In genomic region chr7:121563526-121563925, GRCm38 (mm10) we compare ENCODE assay signal across 9 mouse cellular contexts.
DNase-seq lines count a peak whose midpoint lies in the region; ATAC-seq and TF ChIP-seq lines count a peak whose summit lies in the region.
"Had no signal": no experiment of that assay in that cellular context is flagged by ENCODE, and none has a peak within 500 bp of the region (broad histone marks: within the 10 kb centered on the region; RNA-seq: fewer than 3 reads in every experiment).

No protein-coding gene starts in this region.

- no peak for TF ChIP-seq POLR2A in MEL (IDR thresholded peaks at IDR 0.05; ENCODE audit: control insufficient read depth in 1 of 2, insufficient read depth in 1 of 2, low read depth in 1 of 2, low read length in 2 of 2, poor library complexity in 1 of 2)

- peak; percentile 77 for TF ChIP-seq CTCF in intestine, postnatal 0 days (IDR thresholded peaks at IDR 0.05; ENCODE audit: low read depth)
- TF ChIP-seq CTCF in MEL (IDR thresholded peaks at IDR 0.05 in 2 of 3, conservative IDR thresholded peaks at IDR 0.05 in 1 of 3; ENCODE audit: control insufficient read depth in 1 of 3, insufficient read depth in 1 of 3, low read depth in 2 of 3, low read length in 3 of 3, poor library complexity in 1 of 3, severe bottlenecking in 1 of 3) = peak; percentile 29 to 68 (median 55)

- H3K4me1 ChIP-seq in intestine, postnatal 0 days (replicated peaks; ENCODE audit: control insufficient read depth, insufficient read depth, low read length) = no peaks in the 10 kb centered on the region
- H3K4me1 ChIP-seq in intestine, embryonic 15.5 days (replicated peaks) = no peaks in the 10 kb centered on the region
- no peaks in the 10 kb centered on the region for H3K4me1 ChIP-seq in MEL (ENCODE audit: control insufficient read depth in 1 of 2, insufficient read depth in 2 of 2, low read length in 2 of 2)
- no peaks in the 10 kb centered on the region for H3K4me1 ChIP-seq in embryonic facial prominence, embryonic 10.5 days
- no peaks in the 10 kb centered on the region for H3K4me1 ChIP-seq in neural tube, embryonic 15.5 days
- H3K4me1 ChIP-seq: lung, embryonic 15.5 days had no signal

- no peak overlapping the region for H3K9ac ChIP-seq in intestine, postnatal 0 days (ENCODE audit: low read depth, low read length)
- no peak overlapping the region for H3K9ac ChIP-seq in intestine, embryonic 15.5 days
- H3K9ac ChIP-seq in MEL (ENCODE audit: control insufficient read depth, low read depth, low read length, poor library complexity, severe bottlenecking) = no peak overlapping the region
- H3K9ac ChIP-seq in neural tube, embryonic 15.5 days (replicated peaks) = no peak overlapping the region
- H3K9ac ChIP-seq: lung, embryonic 15.5 days had no signal

- TF ChIP-seq EP300 in MEL (IDR thresholded peaks at IDR 0.05; ENCODE audit: low read depth in 1 of 2, low read length in 2 of 2) = no peak

- no peaks in the 10 kb centered on the region for H3K36me3 ChIP-seq in intestine, postnatal 0 days (ENCODE audit: control insufficient read depth, insufficient read depth)
- no peaks in the 10 kb centered on the region for H3K36me3 ChIP-seq in intestine, embryonic 15.5 days
- no peaks in the 10 kb centered on the region for H3K36me3 ChIP-seq in MEL (ENCODE audit: control insufficient read depth in 1 of 2, insufficient read depth in 2 of 2, low read length in 2 of 2)
- no peaks in the 10 kb centered on the region for H3K36me3 ChIP-seq in embryonic facial prominence, embryonic 10.5 days (replicated peaks)
- H3K36me3 ChIP-seq in neural tube, embryonic 15.5 days = no peaks in the 10 kb centered on the region
- H3K36me3 ChIP-seq: lung, embryonic 15.5 days had no signal

- no peaks in the 10 kb centered on the region for H3K79me2 ChIP-seq in MEL (ENCODE audit: control insufficient read depth, insufficient read depth, low read length, poor library complexity)

- peak; percentile 25 to 36 for DNase-seq in B cell, adult 2 months
- peak; percentile 27 for DNase-seq in MEL (ENCODE audit: low read depth, low spot score)
- peak; percentile 34 for DNase-seq in embryonic facial prominence, embryonic 10.5 days (ENCODE audit: low spot score)
- peak; percentile 19 for DNase-seq in layer of hippocampus, adult 9-11 months
- DNase-seq in ovary, adult 18-20 months (ENCODE audit: low spot score) = no peak

- no peak for ATAC-seq in intestine, postnatal 0 days
- no peak for ATAC-seq in intestine, embryonic 15.5 days
- ATAC-seq in neural tube, embryonic 15.5 days (ENCODE audit: low FRiP score) = no peak

- H3K27ac ChIP-seq in intestine, postnatal 0 days (ENCODE audit: low read depth, low read length) = no peak overlapping the region
- H3K27ac ChIP-seq in intestine, embryonic 15.5 days = no peak overlapping the region
- no peak overlapping the region for H3K27ac ChIP-seq in MEL (ENCODE audit: control insufficient read depth, low read depth, low read length)
- no peak overlapping the region for H3K27ac ChIP-seq in embryonic facial prominence, embryonic 10.5 days (replicated peaks)
- H3K27ac ChIP-seq in neural tube, embryonic 15.5 days (replicated peaks) = no peak overlapping the region
- H3K27ac ChIP-seq: lung, embryonic 15.5 days had no signal

- no peaks in the 10 kb centered on the region for H3K27me3 ChIP-seq in intestine, postnatal 0 days (replicated peaks; ENCODE audit: control insufficient read depth, insufficient read depth, low read length)
- H3K27me3 ChIP-seq in intestine, embryonic 15.5 days (replicated peaks) = no peaks in the 10 kb centered on the region
- H3K27me3 ChIP-seq in MEL (ENCODE audit: control insufficient read depth in 1 of 2, insufficient read depth in 2 of 2, low read length in 2 of 2) = no peaks in the 10 kb centered on the region
- no peaks in the 10 kb centered on the region for H3K27me3 ChIP-seq in embryonic facial prominence, embryonic 10.5 days (replicated peaks; ENCODE audit: low read depth, poor library complexity, severe bottlenecking)
- H3K27me3 ChIP-seq in neural tube, embryonic 15.5 days (replicated peaks) = no peaks in the 10 kb centered on the region
- H3K27me3 ChIP-seq: lung, embryonic 15.5 days had no signal

- H3K4me2 ChIP-seq in intestine, postnatal 0 days (replicated peaks; ENCODE audit: low read depth) = no peak overlapping the region
- H3K4me2 ChIP-seq in intestine, embryonic 15.5 days (replicated peaks) = no peak overlapping the region
- H3K4me2 ChIP-seq in neural tube, embryonic 15.5 days = no peak overlapping the region
- H3K4me2 ChIP-seq: lung, embryonic 15.5 days had no signal

- peak; percentile 72 for TF ChIP-seq RAD21 in MEL (IDR thresholded peaks at IDR 0.05; ENCODE audit: low read depth, low read length)

- no peaks in the 10 kb centered on the region for H3K9me3 ChIP-seq in intestine, postnatal 0 days (ENCODE audit: control insufficient read depth)
- no peaks in the 10 kb centered on the region for H3K9me3 ChIP-seq in intestine, embryonic 15.5 days
- H3K9me3 ChIP-seq in MEL (replicated peaks; ENCODE audit: insufficient read depth, low read length) = no peaks in the 10 kb centered on the region
- no peaks in the 10 kb centered on the region for H3K9me3 ChIP-seq in embryonic facial prominence, embryonic 10.5 days
- H3K9me3 ChIP-seq in neural tube, embryonic 15.5 days (replicated peaks) = no peaks in the 10 kb centered on the region
- H3K9me3 ChIP-seq: lung, embryonic 15.5 days had no signal

- no peak overlapping the region for H3K4me3 ChIP-seq in intestine, postnatal 0 days (ENCODE audit: low read depth, low read length)
- H3K4me3 ChIP-seq in intestine, embryonic 15.5 days (replicated peaks) = no peak overlapping the region
- H3K4me3 ChIP-seq in MEL (ENCODE audit: control insufficient read depth in 1 of 2, insufficient read depth in 1 of 2, low read depth in 2 of 2, low read length in 2 of 2) = no peak overlapping the region
- H3K4me3 ChIP-seq in embryonic facial prominence, embryonic 10.5 days = no peak overlapping the region
- H3K4me3 ChIP-seq in neural tube, embryonic 15.5 days (replicated peaks) = no peak overlapping the region
- H3K4me3 ChIP-seq: lung, embryonic 15.5 days had no signal

- 33% methylated on average over 5 of the region's 5 CpGs for WGBS in intestine, postnatal 0 days
- 34% methylated on average over 5 of the region's 5 CpGs for WGBS in intestine, embryonic 15.5 days
- WGBS in embryonic facial prominence, embryonic 10.5 days = 38% methylated on average over 5 of the region's 5 CpGs
- 40% methylated on average over 5 of the region's 5 CpGs for WGBS in neural tube, embryonic 15.5 days

TF ChIP-seq in MEL, 35 proteins besides CTCF, POLR2A, EP300 and RAD21:
- TF ChIP-seq USF1 (IDR thresholded peaks at IDR 0.05; ENCODE audit: low read depth, low read length) (no peak), SMC3 (IDR thresholded peaks at IDR 0.05; ENCODE audit: low read depth, low read length) (peak; percentile 85), MAFK (IDR thresholded peaks at IDR 0.05; ENCODE audit: borderline replicate concordance, low read depth, low read length) (no peak), MAX (IDR thresholded peaks at IDR 0.05; ENCODE audit: low read length) (no peak), ZC3H11A (IDR thresholded peaks at IDR 0.05; ENCODE audit: low read depth, low read length) (peak; percentile 51), MEF2A (IDR thresholded peaks at IDR 0.05; ENCODE audit: extremely low read depth, insufficient replicate concordance, low read depth, low read length, poor library complexity, severe bottlenecking) (no peak), NRF1 (IDR thresholded peaks at IDR 0.05; ENCODE audit: insufficient read depth, low read depth, low read length, poor library complexity, severe bottlenecking) (no peak), E2F4 (IDR thresholded peaks at IDR 0.05; ENCODE audit: borderline replicate concordance, low read depth, low read length) (no peak)
